Mouse (Mus musculus) C2C12 (cell line): ENCODE results near the gene Agap1. TPM values are rescaled to one million over a fixed set of nuclear protein-coding genes. Genes with fewer than 3 reads are reported as not detected.

Experiments
- H3K27me3 ChIP-seq: one replicate; pipeline ENCODE4 v1.6.1; 2011; ENCODE audit not compliant: control insufficient read depth, insufficient read depth, insufficient read length
- H3K36me3 ChIP-seq: one replicate; pipeline ENCODE4 v1.6.1; 2011; ENCODE audit not compliant: control insufficient read depth, insufficient read depth
- H3K4me3 ChIP-seq: one replicate; pipeline ENCODE4 v1.5.1; 2011; ENCODE audit warnings: mild to moderate bottlenecking, control low read depth; ENCODE audit not compliant: poor library complexity, insufficient read depth, severe bottlenecking
- H3K79me2 ChIP-seq: one replicate; pipeline ENCODE4 v1.6.1; 2011; ENCODE audit not compliant: control insufficient read depth, insufficient read depth
- H3K79me3 ChIP-seq: one replicate; pipeline ENCODE4 v1.6.1; 2011; ENCODE audit warnings: low read depth, control low read depth
- H3ac ChIP-seq: one replicate; pipeline ENCODE3; 2011; ENCODE audit warnings: low read depth; ENCODE audit not compliant: control insufficient read depth, insufficient read length
- CEBPB ChIP-seq: IDR thresholded peaks from one replicate; pipeline ENCODE4 v1.6.1; 2011; ENCODE audit warnings: low read depth, mild to moderate bottlenecking, control low read depth, moderate library complexity
- CTCF ChIP-seq: IDR thresholded peaks from one replicate; pipeline ENCODE4 v1.5.1; 2011; ENCODE audit not compliant: control insufficient read depth, insufficient read depth, insufficient read length
- FOSL1 ChIP-seq: IDR thresholded peaks from one replicate; pipeline ENCODE4 v1.8.0; 2011; ENCODE audit warnings: mild to moderate bottlenecking, low read length; ENCODE audit not compliant: poor library complexity, insufficient read depth, severe bottlenecking
- MAX ChIP-seq: IDR thresholded peaks from one replicate; pipeline ENCODE4 v1.6.1; 2011; ENCODE audit warnings: mild to moderate bottlenecking, control low read depth
- MYOD1 ChIP-seq: IDR thresholded peaks from one replicate; pipeline ENCODE4 v1.6.1; 2011; ENCODE audit warnings: low read depth; ENCODE audit not compliant: control insufficient read depth, insufficient read length
- MYOG ChIP-seq: IDR thresholded peaks from one replicate; pipeline ENCODE4 v1.6.1; 2011; ENCODE audit not compliant: control insufficient read depth, insufficient read length; ENCODE audit errors: extremely low read depth
- USF1 ChIP-seq: IDR thresholded peaks from one replicate; pipeline ENCODE4 v1.6.1; 2011; ENCODE audit warnings: low read depth, mild to moderate bottlenecking, control low read depth, moderate library complexity
- polyA plus RNA-seq: library from polyadenylated mRNA; unstranded; fragments of >200 nt; fragmentation: generic; extraction: Trizol; gene quantifications from one replicate; pipeline ENCODE4 v1.2.1, GENCODE M21; 2012; ENCODE audit warnings: missing spikeins

The Agap1 gene
- polyA plus RNA-seq, 1 experiment: 14.0 TPM

DNA sequence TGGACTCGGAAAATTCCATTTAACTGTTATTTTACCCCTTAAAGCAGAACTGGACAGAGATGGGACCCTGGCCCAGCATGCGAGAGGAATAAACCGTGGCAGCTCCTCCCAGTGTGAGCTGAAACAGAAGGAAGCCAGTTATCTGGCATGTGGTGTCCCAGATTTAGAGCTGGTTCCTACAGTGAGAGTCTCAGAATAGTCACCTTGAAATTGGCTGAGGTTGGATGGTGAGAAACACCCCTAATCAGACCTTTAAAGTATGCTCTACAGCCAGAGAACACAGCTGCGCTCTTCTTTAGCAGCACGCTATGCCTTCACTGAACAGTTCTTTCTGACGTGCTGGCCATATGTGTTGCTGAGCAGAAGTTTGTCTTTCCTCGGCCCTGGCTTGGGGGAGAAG is 168.2 kb downstream of the Agap1 start:
- no peak for TF ChIP-seq CTCF
- no peak for TF ChIP-seq MYOG
- no peak for TF ChIP-seq MAX
- TF ChIP-seq FOSL1: no peak
- TF ChIP-seq MYOD1: no peak
- no peak for TF ChIP-seq CEBPB
- TF ChIP-seq USF1: no peak
- no peaks in the 10 kb centered on the region for H3K79me2 ChIP-seq
- no peak overlapping the region for H3K4me3 ChIP-seq
- no peaks in the 10 kb centered on the region for H3K79me3 ChIP-seq
- peaks cover 6% of the 10 kb centered on the region for H3K36me3 ChIP-seq
- no peak overlapping the region for H3ac ChIP-seq
- H3K27me3 ChIP-seq: no peaks in the 10 kb centered on the region

DNA sequence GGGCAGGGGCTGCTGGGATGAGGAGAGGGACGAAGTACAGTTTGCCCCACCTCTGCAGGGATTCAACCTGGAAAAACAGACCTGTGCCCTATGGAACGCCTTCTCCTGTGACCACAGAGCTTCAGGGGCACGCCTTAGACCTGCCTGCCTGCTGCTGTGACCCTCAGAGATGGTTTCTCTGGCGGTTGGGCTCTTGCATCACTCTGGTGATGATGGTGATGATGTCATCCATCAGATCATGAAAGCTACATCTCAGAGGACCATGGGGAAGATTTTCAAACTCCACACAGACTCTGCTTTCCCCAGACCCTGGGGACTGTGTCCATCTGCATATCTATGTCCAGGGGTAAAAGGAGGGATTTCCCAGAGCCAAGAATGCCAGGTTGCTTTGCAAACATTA is 170.7 kb downstream of the Agap1 start:
- Histone ChIP-seq H3K79me2 (no peaks in the 10 kb centered on the region), H3K4me3 (no peak overlapping the region), H3K79me3 (no peaks in the 10 kb centered on the region), H3K36me3 (peaks cover 13% of the 10 kb centered on the region), H3K27me3 (no peaks in the 10 kb centered on the region), H3ac (no peak overlapping the region)
- no peak for TF ChIP-seq MYOG
- no peak for TF ChIP-seq CTCF
- no peak for TF ChIP-seq USF1
- no peak for TF ChIP-seq FOSL1
- TF ChIP-seq MYOD1: no peak
- TF ChIP-seq CEBPB: no peak
- no peak for TF ChIP-seq MAX

DNA sequence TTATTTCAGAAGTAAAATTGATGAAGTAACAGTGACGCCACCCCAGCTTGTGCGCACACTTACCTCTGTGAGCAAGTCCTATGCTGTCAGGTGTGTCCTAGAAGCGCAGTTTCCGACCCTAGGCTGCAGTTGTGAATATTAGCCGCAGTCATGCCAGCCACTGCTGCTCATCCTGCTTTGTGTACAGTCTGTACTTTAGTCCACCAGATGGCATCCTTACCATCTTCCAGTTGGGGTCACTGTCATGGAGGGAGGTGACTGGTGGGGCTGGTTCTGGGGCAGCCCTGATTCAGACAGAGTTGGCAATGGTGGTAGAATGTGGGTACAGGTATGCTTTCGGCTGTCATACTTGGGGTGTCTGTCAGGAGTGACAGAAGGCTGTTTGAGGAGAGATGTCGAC is 171.4 kb downstream of the Agap1 start:
- Histone ChIP-seq H3K4me3 (no peak overlapping the region), H3K79me3 (no peaks in the 10 kb centered on the region), H3K27me3 (no peaks in the 10 kb centered on the region), H3K36me3 (peaks cover 13% of the 10 kb centered on the region), H3ac (no peak overlapping the region), H3K79me2 (no peaks in the 10 kb centered on the region)
- TF ChIP-seq MYOG (no peak), FOSL1 (no peak), USF1 (no peak), MAX (no peak), CTCF (no peak), CEBPB (no peak), MYOD1 (no peak)

DNA sequence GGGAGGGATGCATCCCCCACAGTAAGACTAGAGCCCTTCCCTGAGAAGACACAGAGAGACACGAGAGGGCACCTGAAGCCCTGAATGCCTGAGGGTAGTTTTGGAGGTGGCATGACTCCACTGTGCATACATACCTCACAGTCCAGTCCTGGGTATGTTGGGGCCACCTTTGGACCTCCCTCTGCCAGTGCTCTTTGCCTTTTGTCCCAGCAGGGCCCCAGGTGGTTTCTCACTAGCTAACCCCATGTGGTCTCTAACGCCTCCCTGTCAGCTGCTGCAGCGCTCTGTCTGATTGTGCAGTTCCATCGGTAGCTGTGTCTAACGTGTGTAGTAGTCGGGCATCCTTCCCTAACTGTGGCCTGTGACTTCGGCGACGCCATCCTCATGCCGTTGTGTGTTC is 172.3 kb downstream of the Agap1 start:
- H3K4me3 ChIP-seq: no peak overlapping the region
- no peaks in the 10 kb centered on the region for H3K27me3 ChIP-seq
- TF ChIP-seq CTCF (no peak), MYOD1 (no peak)
- H3K79me2 ChIP-seq: no peaks in the 10 kb centered on the region
- H3K36me3 ChIP-seq: peaks cover 13% of the 10 kb centered on the region
- no peaks in the 10 kb centered on the region for H3K79me3 ChIP-seq
- H3ac ChIP-seq: no peak overlapping the region

DNA sequence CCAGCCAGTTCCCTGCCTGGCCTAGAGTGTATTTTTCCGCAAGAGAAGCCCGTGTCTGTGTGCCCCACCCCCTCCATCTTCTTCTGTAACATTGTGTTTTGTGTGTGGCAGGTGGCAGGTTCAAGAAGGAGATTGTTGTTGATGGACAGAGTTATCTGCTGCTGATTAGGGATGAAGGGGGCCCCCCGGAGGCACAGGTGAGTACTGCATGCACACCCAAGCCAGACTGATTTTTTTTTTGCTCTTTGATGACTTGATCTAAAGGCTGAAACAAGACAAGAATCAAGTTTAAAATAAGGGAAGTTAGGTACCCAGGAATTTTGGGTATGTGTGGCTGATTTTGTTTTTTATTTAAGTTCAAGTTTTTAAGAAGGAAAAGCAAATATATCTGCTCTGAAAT is 173.0 kb downstream of the Agap1 start:
- H3K36me3 ChIP-seq: peaks cover 20% of the 10 kb centered on the region
- H3K79me3 ChIP-seq: no peaks in the 10 kb centered on the region
- H3ac ChIP-seq: no peak overlapping the region
- TF ChIP-seq MYOD1 (no peak), CEBPB (no peak), MAX (no peak), CTCF (no peak), FOSL1 (no peak), MYOG (no peak), USF1 (no peak)
- no peak overlapping the region for H3K4me3 ChIP-seq
- no peaks in the 10 kb centered on the region for H3K79me2 ChIP-seq
- H3K27me3 ChIP-seq: no peaks in the 10 kb centered on the region

DNA sequence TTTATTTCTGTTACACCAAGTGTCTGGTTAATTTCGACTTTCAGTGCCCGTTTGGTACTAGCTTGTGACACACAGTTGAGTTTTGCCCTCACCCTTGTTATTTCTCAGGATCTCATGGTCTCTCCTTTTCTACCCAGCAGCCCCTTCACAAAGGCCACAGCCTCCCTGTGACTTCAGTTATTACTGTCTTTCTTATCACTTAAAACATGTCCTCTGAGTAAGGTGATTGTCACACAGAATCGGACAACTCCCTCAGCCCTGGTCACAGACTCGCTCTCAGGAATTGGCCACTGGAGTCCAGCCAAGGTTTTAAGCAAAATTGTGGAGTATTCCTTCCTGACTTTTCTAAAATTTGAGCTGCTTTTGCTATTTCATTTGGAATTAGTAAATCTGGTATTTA is 176.2 kb downstream of the Agap1 start:
- no peaks in the 10 kb centered on the region for H3K79me3 ChIP-seq
- TF ChIP-seq MAX (no peak), MYOD1 (no peak), MYOG (no peak), CEBPB (no peak), CTCF (no peak), FOSL1 (no peak), USF1 (no peak)
- no peak overlapping the region for H3ac ChIP-seq
- no peaks in the 10 kb centered on the region for H3K27me3 ChIP-seq
- peaks cover 33% of the 10 kb centered on the region for H3K36me3 ChIP-seq
- H3K79me2 ChIP-seq: no peaks in the 10 kb centered on the region
- no peak overlapping the region for H3K4me3 ChIP-seq
